Mouse (Mus musculus) fat pad, adult 2 months (tissue): Measurements from ENCODE around the gene Slc7a6.
"Not testable (repeated sequence)": the region's sequence is repeated elsewhere in the genome, so short reads cannot be mapped to it uniquely, and the experiment has no call there.

Experiments used
- DNase-seq: peaks from one replicate; pipeline ENCODE4 v3.0.0-alpha.2; 2011; ENCODE audit warnings: low read depth, low spot score; ENCODE audit errors: extremely low read depth

The Slc7a6 gene

DNA sequence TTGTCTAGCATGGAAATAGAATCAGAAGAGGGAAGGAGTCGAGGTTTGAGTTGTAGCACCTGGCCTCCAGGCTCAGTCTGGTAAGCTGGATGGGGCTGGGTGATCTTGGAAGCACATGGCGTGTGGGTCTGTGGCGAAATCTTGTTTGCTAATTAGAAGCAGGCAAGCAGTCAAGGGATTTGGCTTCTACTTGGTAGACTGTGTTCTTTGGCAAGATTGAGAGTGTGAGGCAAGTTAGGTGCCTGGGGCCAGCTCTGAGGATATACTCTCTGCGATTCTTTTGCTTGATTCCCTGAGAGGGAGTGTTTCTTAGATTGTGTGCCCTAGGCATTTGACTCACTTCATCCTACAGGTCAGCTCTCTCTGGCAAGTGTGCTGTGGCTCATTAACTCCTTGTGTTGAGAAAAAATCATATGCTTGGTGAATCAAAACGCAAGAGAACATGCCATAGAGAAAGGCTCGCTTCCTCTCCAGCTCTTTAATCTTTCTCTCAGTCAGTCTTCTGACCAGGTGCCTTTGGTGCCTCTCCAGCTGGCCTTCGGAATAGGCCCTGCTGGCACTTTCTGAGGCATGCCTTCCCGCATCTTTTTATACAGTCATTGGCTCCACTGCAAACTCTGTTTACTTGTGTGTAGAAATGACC lies 17.1 kb downstream of the Slc7a6 start:
- peak; percentile 99 for DNase-seq

DNA sequence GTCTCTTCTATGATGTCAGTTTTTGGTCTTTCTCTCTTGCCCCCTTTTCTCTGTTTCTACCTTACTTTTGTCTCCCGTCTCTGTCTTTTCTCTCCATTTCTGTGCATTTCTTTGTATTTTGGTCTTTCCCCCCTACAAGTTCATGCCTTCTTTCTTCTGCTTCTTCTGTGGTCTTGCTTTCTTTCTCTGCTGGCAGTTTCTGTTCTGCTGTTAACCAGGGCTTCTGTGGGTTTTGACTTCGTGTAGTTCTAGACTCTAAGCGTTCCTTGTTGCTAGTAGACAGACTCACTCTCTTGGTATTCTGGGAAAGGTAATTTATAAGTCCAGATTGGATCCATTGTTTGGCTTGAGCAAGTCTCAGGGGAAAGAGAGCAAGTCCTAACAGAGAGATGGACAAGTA lies 17.7 kb downstream of the Slc7a6 start:
- DNase-seq: no peak

DNA sequence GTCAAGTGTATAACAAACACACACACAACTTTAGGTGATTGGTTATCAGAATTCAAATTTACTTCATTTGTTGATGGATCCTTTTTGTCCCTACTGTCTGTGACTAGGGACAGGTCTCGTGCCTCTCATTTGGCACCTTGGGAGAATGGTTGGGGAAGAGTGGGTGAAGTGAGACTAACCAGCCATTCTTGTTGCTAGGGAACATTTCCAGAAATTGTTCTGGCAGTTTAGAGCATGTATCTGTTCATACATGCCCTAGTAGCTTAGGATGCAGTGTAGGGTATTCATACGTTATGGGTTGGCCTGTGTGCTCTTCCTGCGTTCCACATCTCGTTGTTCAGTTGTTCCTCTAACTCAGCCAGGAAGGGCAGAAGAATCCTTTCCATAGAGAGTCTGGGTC lies 20.5 kb downstream of the Slc7a6 start:
- DNase-seq: peak; percentile 59

DNA sequence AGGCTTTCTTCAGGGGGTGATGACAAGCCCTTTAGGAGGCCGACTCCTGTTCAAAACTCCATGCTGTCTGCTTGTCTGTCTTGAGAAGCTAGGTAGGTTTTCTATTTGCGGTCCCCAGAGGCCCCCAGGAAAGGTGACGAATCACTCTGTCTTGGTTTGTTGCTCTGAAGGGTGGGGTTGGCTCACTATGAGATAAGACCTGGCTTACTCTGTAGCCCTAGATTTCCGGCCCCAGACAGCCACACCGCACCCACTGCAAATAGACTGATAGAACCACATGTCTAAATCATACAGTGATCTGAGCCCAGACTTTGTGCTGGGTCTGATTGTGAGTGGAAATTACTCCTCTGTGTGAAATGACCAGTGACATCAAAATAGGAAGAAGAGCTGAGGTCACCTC lies 23.0 kb downstream of the Slc7a6 start:
- no peak for DNase-seq

DNA sequence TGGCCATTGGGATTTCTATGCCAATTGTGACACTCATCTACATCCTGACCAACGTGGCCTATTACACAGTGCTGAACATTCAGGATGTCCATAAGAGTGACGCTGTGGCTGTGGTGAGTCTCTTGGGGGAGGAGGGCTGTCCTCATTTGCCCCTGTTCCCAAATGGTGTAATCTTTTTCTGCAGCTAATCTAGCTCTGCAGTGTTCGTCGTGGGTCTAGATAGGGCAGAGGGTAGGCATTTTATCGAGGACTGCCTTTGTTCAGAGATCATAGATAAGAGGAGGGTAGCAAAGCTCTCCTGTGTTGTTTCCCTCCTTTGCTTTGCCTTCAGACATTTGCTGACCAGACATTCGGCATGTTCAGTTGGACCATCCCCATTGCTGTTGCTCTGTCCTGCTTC lies 24.5 kb downstream of the Slc7a6 start:
- DNase-seq: no peak

DNA sequence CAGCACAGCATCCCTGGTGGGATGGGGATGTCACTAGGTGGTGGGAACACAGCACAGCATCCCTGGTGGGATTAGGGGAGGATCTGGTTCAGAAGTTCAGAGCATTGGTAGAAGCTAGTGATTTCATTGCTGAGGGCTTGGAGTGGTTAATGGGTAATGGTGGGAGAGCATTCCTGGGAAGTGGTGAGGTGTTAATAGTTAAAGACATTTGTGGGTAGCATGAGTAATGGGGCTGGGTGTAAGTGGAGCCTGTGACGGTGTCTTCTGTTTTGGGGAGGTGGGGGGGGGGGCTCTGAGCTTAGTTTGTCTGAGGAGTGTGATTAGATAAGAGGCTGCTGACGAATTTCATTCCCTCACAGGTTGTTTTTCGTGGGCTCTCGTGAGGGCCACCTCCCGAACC lies 25.4 kb downstream of the Slc7a6 start:
- DNase-seq: no peak

DNA sequence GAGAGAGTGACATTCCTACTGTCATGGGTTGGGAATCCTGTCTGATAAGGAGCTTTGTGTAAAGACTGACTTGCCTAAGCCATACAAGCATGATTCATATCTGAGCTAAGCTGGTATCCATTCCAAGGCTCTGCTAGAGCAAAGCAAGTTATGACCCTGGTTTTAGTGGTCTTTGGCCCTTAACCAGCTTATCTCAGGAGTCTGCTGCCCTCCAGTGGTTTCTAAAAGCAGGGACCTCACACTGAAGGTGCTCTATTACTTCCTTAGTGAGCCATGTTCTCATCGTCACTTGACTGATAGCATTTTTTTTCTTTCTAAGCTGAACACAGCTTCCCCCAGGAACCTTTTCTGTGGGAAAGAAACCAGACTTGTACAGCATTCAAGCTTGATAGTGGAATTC lies 30.1 kb downstream of the Slc7a6 start:
- DNase-seq: no peak

DNA sequence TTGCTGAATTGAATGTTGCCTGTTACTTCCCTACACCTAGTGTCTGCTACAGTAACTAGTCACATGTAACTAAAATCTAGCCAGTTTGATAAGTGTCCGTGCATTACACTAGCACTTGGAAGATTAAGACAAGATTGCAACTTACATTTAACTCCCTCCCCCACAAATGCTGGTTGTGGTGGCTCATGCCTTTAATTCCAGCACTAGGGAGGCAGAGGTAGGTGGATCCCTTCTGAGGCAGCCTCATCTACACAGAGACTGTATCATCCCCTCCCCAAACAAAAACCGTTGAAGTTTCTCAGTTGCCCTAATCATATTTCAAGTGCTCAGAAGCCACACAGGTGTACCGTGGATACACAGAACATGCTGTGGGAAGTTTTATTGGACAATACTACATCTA lies 30.9 kb downstream of the Slc7a6 start:
- DNase-seq: not testable (repeated sequence)

DNA sequence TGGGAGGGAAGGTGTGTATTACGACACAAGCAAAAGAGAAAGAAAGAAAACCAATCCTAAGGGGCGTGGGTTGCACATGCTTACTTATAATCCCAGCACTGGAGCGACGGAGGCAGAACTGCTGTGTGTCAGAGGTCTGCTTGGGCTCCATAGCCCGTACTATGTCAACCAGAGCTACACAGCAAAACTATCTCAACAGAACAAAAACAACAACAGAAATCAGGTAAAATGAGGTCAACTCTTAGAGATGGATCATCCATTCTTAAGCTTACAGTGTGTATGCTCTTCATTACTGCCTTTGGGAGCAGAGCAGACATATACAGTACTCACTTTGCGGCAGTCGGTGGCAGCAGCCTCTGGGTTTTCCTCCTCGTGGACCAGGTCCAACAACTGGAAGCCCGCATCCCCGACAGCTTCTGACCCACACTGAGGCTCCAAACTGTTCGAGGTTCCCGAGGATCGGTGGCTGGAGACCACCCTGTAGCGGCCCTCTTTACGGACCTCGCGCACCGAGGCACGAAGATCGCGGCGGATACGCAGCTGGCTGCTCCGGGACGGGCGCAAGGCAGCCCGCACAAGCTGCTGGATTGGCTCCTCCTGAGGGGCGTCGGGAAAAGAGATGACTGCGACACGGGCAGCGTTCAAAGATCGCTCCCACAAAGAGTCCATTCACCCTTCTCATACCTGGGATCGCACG lies 41.5 kb downstream of the Slc7a6 start:
- DNase-seq: no peak

DNA sequence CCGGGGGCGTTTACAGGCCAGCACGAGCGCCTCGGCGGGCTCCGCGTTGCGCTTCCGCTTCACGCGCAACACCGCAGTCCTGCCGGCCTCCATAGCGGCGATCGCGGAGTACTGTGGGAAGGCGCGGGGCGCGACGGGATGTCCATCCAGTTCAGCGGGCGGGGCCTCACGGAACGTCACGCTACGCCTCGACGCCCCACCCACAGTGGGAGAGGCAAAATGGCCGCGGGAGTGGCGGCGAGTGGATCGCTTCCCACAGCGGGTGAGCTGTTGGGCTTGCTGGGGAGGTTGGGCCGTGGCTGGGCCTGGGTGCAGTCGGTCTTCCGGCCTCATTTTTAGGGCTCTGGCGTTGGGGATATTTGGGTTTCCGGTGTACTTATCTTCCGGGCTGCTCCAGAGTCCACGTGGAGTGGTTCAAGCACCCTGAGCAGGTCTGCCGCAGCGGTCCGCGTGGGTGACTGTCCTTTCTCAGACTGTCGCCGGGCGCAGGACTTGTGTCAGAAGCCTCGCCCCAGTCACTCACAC lies 42.2 kb downstream of the Slc7a6 start, which contains the start of the genes Slc7a6os and Prmt7:
TSS of gene Slc7a6os (minus strand) at position 115 of the 525 bp plus-strand sequence.
TSS of gene Prmt7 (plus strand) at position 116 of the 525 bp plus-strand sequence.
- no peak for DNase-seq

DNA sequence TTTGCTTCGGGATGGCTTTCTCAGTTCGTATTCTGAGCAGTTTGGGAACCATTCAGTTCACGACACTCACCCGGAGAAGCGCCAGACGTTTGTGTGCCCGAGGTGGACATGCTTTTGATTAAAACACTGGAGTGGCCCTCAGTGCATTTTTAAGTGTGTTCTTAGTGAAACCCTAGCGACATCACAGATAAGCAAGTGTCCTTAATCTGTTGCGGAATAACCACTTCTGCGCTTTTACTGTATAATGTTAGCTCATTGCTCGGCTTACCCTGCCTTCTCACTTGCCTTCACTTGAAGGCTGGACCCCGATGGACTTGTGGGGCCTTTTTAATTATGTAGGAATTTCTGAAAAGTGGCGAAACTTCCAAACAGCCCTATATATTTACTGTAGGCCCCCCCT lies 42.8 kb downstream of the Slc7a6 start:
- no peak for DNase-seq

DNA sequence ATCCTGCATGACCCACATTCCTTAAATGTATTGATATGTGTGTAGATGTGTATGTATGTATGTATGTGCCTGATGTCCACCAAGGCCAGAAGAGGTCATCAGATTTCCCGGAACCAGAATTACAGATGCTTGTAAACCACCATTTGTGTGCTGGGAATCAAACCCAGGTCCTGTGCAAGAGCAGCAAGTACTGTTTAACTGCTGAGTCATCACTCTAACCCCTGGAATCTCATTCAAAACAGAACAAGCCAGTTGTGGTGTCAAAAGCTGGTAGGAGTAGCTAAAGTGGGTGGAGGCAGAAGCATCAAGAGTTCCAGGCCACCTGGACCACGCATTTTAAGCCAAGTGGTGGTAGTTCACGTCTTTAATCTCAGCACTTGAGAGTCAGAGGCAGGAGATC lies 45.3 kb downstream of the Slc7a6 start:
- no peak for DNase-seq

DNA sequence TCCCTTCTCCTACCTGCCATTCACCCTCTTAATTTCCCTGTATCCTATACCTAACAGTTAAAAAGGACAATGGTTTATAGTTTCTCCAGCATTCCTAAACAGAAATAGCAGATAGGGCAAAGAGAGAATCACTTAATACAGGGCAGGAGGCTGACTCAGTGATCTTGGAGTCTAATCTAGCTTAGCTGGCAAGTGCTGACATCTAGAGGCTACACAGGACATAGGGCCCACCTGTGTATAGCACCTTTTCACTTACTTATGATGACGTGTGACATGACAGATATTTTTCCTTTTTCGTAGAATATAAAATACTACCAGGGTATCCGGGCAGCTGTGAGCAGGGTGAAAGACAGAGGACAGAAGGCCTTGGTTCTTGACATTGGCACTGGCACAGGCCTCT lies 51.0 kb downstream of the Slc7a6 start:
- DNase-seq: no peak

DNA sequence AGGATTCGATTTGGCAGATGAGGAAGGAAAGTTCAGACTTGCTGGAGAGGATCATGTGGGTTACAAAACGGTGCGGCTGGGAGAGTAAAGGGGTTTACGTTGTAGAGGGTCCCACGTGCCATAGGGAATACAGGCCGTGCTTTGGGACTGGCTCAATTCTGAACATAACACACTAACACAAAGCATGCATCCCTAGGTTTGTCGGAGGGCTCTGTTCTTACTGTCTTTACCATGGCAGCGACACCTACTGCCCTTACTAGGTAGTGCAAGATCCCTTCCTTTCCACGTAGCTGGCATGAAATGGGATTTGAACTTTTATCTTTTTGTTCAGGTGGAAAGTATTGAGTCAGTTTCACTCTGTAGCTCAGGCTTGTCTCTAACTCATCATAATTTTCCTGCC lies 57.9 kb downstream of the Slc7a6 start:
- DNase-seq: no peak

DNA sequence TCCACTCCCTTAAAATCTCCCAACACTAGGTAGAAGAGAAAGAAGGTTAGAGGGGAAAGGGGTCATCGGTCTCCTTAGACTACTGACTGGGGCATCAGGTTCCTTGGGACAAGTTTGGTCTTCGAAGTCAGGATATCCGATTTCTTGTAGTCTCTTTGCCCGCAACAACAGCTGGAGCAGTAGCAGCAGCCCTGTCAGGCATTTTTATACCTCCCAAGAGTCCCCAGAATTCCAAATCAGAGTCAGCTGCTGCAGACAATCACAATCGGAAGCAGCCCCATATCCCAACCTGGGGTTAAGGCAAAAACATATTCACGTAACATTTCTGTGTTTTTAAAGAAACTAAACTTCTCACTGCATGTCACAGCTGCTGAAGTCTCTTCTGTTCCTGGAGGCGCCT lies 62.9 kb downstream of the Slc7a6 start:
- DNase-seq: no peak

DNA sequence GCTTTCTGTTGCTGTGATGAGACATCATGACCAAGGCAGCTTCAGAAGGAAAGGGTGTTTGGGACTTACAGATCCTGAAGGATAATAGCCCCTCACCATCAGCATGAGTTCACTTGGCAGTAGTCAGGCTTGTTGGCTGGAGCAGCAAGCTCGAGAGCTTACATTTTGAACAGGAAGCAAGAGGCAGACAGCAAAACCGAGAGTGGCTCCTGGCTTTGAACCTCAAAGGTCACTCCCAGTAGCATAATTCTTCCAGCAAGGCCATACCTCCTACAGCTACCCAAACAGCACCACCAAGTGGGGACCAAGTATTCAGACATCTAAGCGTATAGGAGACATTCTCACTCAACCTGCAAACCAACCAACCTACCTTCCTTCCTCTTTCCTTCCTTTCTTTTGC lies 64.1 kb downstream of the Slc7a6 start:
- DNase-seq: no peak

DNA sequence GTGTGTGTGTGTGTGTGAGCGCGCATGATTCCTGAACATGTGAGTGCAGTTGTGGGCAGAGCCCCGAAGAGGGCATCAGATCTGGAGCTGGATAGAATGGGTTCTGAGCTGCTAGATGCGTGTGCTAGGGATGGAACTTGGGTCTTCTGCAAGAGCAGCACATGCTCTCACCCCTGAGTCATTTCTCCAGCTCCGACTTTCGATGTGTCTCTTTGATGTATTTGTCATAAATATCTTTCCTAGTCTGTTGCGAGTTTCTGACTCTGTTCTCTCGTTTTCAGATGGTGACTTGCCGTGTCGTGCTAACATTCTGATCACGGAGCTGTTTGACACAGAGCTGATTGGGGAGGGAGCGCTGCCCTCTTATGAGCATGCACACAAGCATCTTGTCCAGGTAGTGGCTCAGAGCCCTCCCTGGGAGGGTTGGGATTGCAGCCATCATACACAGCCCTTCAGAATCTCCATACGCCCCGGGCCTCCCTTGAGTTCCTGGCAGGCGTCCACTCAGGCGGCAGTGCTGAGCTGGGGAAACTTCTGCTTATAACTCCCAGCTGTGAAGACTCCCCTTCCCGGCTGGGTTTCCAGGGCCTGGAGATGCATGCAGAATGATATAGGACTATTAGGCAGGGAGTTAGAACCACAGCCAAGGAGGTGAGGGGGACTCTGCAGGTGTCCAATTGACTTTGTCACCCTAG lies 66.1 kb downstream of the Slc7a6 start:
- no peak for DNase-seq

DNA sequence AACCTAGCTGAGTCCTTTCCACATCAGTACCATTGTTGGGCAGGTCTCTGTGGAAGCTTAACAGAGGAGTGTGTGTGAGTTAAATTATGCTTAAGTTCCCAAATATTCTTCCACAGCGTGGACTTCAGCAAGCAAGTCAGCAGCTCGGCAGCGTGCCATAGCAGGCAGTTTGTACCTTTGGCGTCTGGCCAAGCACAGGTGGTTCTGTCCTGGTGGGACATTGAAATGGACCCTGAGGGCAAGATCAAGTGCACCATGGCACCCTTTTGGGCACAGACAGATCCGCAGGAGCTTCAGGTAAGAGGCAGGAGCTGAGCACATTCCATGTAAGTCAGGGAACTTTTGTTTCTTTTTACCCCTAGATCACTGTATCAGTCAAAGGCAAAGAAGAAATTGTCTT lies 68.4 kb downstream of the Slc7a6 start:
- no peak for DNase-seq
